Mouse (Mus musculus) G1E (cell line): ENCODE results near the gene Zmym2.

Experiments
- CTCF ChIP-seq: IDR thresholded peaks from 2 replicates; pipeline ENCODE4 v1.5.1; 2012; ENCODE audit warnings: low read depth, low read length, inconsistent platforms, mixed read lengths
- GATA1 ChIP-seq: IDR thresholded peaks from 2 replicates; pipeline ENCODE4 v1.6.1; 2012; ENCODE audit warnings: borderline replicate concordance, low read length, inconsistent platforms, mixed read lengths
- GATA2 ChIP-seq: IDR thresholded peaks from 2 replicates; pipeline ENCODE4 v1.6.1; 2012; ENCODE audit warnings: low read depth, low read length, inconsistent platforms, borderline replicate concordance
- TAL1 ChIP-seq: conservative IDR thresholded peaks from 2 replicates; pipeline ENCODE4 v1.6.1; 2012; ENCODE audit warnings: low read depth, low read length, inconsistent platforms, mixed read lengths

DNA sequence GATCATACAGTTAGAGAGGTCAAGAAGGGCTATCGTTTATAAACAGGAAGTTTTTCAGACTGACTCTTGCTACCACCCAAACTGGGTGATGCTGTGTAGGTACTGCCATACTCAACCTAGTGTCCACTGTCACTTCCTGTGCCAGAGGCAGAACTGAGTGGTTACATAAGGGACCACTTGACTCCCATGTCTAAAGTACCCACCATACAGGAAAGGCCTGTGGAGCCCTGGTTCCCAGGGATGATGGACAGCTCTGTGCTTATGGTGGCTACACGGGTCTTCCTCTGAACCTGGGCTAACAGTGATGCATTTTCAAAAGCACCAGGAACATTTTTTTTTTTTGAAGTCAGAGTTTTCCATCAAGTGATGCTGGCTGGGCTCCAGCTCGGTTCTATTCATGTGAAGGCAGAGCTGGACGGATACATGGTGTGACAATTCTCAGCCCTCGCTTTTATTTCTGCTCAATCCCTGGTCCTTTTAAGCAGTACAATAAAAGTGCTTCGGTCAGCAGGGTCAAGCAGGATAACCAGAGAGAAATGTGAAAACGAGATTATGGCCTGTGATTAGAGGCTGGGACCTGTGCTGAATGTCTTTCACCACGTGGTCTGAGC lies 91.7 kb downstream of the Zmym2 start:
- TF ChIP-seq CTCF (no peak), TAL1 (no peak), GATA1 (no peak), GATA2 (no peak)
